Mouse (Mus musculus) brown adipose tissue, adult 24 weeks (tissue): Measurements from ENCODE around the gene Atad2b. TPM values are rescaled to one million over a fixed set of nuclear protein-coding genes. Genes with fewer than 3 reads are reported as not detected.
A peak's percentile ranks its signal among the peaks of the same experiment; 100 is the strongest.
"Not testable (repeated sequence)": the region's sequence is repeated elsewhere in the genome, so short reads cannot be mapped to it uniquely, and the experiment has no call there.

Experiments used
- H3K27ac ChIP-seq: fragments of 200-500 bp; replicated peaks from 2 replicates; pipeline ENCODE4 v1.5.1; 2012; ENCODE audit warnings: low read depth, mild to moderate bottlenecking, low read length
- H3K4me1 ChIP-seq: fragments of 200-500 bp; 2 replicates; pipeline ENCODE4 v1.6.1; 2012; ENCODE audit warnings: low read length, mixed read lengths; ENCODE audit not compliant: control insufficient read depth, insufficient read depth, insufficient read length
- H3K4me3 ChIP-seq: fragments of 200-500 bp; 2 replicates; pipeline ENCODE4 v1.5.1; 2012; ENCODE audit warnings: low read depth, mild to moderate bottlenecking, low read length, moderate library complexity; ENCODE audit not compliant: insufficient read depth
- polyA plus RNA-seq: library from polyadenylated mRNA; stranded (reverse); fragments of >200 nt; gene quantifications from 2 replicates; pipeline ENCODE4 v1.2.4, GENCODE M21; 2012; ENCODE audit not compliant: missing spikeins, insufficient read depth, insufficient read length

The Atad2b gene
- 5.7 and 6.1 TPM in 2 replicates for polyA plus RNA-seq

- Histone ChIP-seq H3K27ac (peak within 1 kb of the TSS; percentile 87), H3K4me1 (peaks cover 2% of the 10 kb centered on the region), H3K4me3 (peak within 1 kb of the TSS; percentile 85)
Observed at GRCm38 (mm10) chr12:4916994-4917804, at the start of gene Atad2b. Atad2b (plus strand) TSS chr12:4917353.

DNA sequence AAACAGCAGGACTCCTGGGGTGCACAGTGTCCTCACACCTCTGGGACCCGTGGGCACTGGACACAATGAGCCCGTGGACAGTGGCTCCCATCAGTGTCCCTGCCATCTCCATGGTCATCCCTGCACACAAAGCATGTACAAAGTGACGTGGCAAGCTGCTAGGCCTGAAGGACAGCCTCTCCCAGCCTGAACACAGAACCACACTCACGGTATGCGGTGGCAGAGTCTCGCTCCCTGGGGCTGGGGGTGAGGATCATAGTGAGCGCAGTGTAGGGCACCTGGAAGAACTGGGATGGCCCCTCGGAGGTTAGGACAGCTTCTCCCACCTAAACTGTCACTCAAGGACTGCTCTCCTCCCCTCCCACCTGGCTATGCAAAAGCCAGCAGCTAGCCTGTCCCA, 48.2 kb upstream of the Atad2b start:
- H3K4me3 ChIP-seq = no peak overlapping the region
- no peaks in the 10 kb centered on the region for H3K4me1 ChIP-seq
- no peak overlapping the region for H3K27ac ChIP-seq

GRCm38 (mm10) chr12:4871260-4871659, 45.9 kb upstream of the Atad2b start:
- Histone ChIP-seq H3K27ac (no peak overlapping the region), H3K4me1 (no peaks in the 10 kb centered on the region), H3K4me3 (no peak overlapping the region)

GRCm38 (mm10) chr12:4872273-4872672, 44.9 kb upstream of the Atad2b start:
- Histone ChIP-seq H3K4me1 (no peaks in the 10 kb centered on the region), H3K4me3 (no peak overlapping the region), H3K27ac (no peak overlapping the region)

- no peak overlapping the region for H3K27ac ChIP-seq
Observed at GRCm38 (mm10) chr12:4872983-4873477, 44.1 kb upstream of the Atad2b start.

GRCm38 (mm10) chr12:4873531-4873930, 43.6 kb upstream of the Atad2b start:
- Histone ChIP-seq H3K4me1 (no peaks in the 10 kb centered on the region), H3K27ac (no peak overlapping the region), H3K4me3 (no peak overlapping the region)

More at GRCm38 (mm10) chr12:4872983-4873477, 44.1 kb upstream of the Atad2b start:
- no peak overlapping the region for H3K4me3 ChIP-seq
- no peaks in the 10 kb centered on the region for H3K4me1 ChIP-seq

DNA sequence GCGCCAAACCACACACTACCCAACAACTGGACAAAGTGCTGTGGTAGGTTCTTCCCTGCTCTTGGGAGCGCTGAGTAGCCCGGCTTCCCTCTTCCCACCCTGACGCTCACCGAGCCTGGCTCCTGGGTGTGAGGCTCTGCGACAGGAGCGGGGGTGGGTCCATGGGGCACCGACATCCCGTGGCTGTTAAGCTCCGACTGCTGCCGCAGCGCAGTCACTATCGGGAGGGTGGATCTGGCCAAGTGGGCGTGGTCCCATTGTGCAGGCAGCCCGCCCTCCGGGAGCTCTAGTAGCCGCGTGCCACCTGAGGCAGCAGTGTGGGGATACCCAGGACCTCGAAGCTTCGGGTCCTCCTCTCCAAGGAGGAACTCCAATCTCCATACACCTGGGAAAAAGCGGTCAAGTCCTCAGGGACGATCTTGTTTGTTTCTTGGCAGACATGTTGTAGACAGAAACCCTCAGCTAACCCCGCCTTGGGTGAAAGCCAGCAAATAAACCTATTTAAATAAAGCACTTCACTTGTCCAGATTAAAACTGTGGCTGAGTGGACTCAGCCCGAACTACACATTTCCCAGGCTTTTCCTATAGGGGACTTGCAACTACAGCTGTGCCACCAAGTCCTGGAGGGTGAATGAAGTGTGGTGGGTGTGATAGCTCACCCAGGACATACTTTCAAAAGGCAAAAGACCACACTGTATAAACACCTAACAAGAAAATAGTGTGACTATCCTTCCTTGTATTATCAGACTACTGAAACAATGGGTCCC, 42.8 kb upstream of the Atad2b start, which contains the start of gene Mfsd2b:
Mfsd2b (minus strand) TSS at position 199 of the 767 bp plus-strand sequence.
- H3K27ac ChIP-seq = no peak within 1 kb of the TSS
- H3K4me3 ChIP-seq = peak within 1 kb of the TSS; percentile 32; the same call in 1 of the 2 replicates
- no peaks in the 10 kb centered on the region for H3K4me1 ChIP-seq

DNA sequence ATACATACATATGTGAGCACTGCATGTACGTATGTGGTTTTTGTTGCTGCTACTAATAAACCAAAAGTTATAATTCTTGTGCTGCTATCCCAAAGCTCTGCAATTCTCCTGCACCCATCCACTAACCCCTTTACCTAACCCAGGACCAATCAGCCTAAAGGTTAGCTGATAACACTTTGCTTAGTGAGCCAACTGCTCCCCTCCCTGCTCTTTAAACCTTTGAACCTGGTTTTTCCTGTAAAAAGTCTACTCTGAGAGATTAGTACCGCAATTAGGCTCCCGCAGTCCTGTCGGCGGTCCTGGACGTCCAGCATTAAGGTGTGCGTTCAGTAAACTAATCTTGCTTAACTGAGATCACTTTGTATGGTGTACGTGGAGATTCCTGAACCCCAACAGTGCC, 41.5 kb upstream of the Atad2b start:
- Histone ChIP-seq H3K27ac (no peak overlapping the region), H3K4me1 (no peaks in the 10 kb centered on the region), H3K4me3 (no peak overlapping the region)

- no peak overlapping the region for H3K27ac ChIP-seq
- H3K4me3 ChIP-seq = no peak overlapping the region
- H3K4me1 ChIP-seq = no peaks in the 10 kb centered on the region
Observed at GRCm38 (mm10) chr12:4878296-4878783, 38.8 kb upstream of the Atad2b start.

- Histone ChIP-seq H3K4me1 (no peaks in the 10 kb centered on the region), H3K27ac (no peak overlapping the region), H3K4me3 (no peak overlapping the region)
Observed at GRCm38 (mm10) chr12:4879048-4879447, 38.1 kb upstream of the Atad2b start.

GRCm38 (mm10) chr12:4882086-4882485, 35.1 kb upstream of the Atad2b start:
- no peaks in the 10 kb centered on the region for H3K4me1 ChIP-seq
- no peak overlapping the region for H3K4me3 ChIP-seq
- H3K27ac ChIP-seq = no peak overlapping the region

DNA sequence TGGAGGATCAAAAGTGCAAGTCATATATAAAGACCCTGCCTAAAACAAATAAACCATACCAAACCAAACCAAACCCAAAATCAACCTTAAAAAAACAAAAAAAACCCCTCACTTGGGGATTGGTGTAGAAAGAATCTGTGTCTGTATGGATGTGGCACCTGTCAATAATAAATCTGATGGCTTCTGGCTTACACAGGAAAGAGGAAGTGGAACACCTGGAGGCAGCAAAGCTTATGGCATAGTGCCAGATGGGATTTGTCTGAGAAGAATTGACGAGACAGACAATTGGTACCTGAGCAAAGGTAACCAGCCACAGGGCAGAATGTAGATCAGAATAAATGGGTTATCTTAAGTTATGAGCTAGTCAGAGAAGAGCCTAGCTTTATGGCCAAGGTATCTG, 32.1 kb upstream of the Atad2b start:
- Histone ChIP-seq H3K27ac (no peak overlapping the region), H3K4me1 (no peaks in the 10 kb centered on the region), H3K4me3 (no peak overlapping the region)

- H3K27ac ChIP-seq, H3K4me3 ChIP-seq, H3K4me1 ChIP-seq: not testable (repeated sequence)
Observed at GRCm38 (mm10) chr12:4886581-4886980, 30.6 kb upstream of the Atad2b start.

- no peak overlapping the region for H3K27ac ChIP-seq
- H3K4me1 ChIP-seq = no peaks in the 10 kb centered on the region
- H3K4me3 ChIP-seq = no peak overlapping the region
Observed at GRCm38 (mm10) chr12:4888739-4889138, 28.4 kb upstream of the Atad2b start.

GRCm38 (mm10) chr12:4889251-4889650, 27.9 kb upstream of the Atad2b start:
- Histone ChIP-seq H3K4me3 (no peak overlapping the region), H3K27ac (no peak overlapping the region), H3K4me1 (no peaks in the 10 kb centered on the region)
